Mouse (Mus musculus): ENCODE data around the gene Ugt1a7c. TPM values are rescaled to one million over a fixed set of nuclear protein-coding genes. Genes with fewer than 3 reads are reported as not detected.

Ugt1a7c gene
- polyA plus RNA-seq, 1 experiment, result not detected

DNA sequence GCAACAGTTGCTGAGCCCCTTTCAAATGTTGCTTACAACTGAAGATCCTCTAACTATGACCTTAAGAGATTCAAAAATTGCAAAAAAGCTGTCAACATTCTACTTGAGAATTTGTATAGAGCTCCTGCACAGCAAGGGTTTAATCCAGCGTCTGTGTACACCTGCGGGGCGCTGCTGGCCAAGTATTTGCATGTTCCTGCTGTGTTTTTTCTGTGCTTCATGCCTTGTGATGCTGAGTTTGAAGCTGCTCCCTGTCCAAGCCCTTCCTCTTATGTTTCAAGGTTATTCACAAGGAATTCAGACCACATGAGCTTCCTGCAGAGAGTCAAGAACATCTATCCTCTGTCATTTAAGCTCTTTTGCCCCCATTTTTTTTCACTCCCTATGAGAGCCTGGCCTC is 97.3 kb downstream of the Ugt1a7c start:
- WGBS, result 78% methylated on average over 3 of the region's 3 CpGs
- TF ChIP-seq POLR2A (IDR thresholded peaks at IDR 0.05; ENCODE audit: insufficient read depth, low read depth, low read length) (no peak), CTCF (IDR thresholded peaks at IDR 0.05; ENCODE audit: insufficient read depth, low read depth, low read length) (no peak)
- no peak overlapping the region for H3K27ac ChIP-seq (ENCODE audit: insufficient read depth, low read depth, low read length)
- H3K4me1 ChIP-seq (ENCODE audit: control insufficient read depth, insufficient read depth, low read length), result no peaks in the 10 kb centered on the region
- no peak overlapping the region for H3K4me3 ChIP-seq (ENCODE audit: insufficient read depth, low read depth, low read length)

DNA sequence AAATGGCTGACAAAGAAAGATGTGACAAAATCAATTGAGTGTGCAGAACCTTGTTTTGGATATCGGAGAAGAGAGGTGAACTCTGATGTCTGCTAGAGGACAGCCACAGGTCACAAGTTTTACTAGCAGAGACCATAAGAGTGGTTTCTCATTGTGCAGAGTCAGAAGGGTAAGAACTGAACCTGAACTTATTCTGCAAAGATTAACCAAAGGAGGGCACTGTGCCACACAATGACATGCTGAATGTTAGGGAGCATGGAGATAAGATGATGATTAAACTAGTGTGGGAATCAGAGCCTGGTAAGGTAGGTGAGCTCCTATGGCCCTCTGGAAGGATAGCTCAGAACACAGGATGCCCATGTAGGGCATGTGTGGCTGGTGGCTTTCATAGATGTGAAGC is 100.8 kb downstream of the Ugt1a7c start:
- Histone ChIP-seq H3K4me1 (ENCODE audit: control insufficient read depth, insufficient read depth, low read length) (no peaks in the 10 kb centered on the region), H3K27ac (ENCODE audit: insufficient read depth, low read depth, low read length) (no peak overlapping the region), H3K4me3 (ENCODE audit: insufficient read depth, low read depth, low read length) (no peak overlapping the region)
- WGBS, result 90% methylated on average over 1 of the region's 1 CpGs
- TF ChIP-seq CTCF (IDR thresholded peaks at IDR 0.05; ENCODE audit: insufficient read depth, low read depth, low read length) (no peak), POLR2A (IDR thresholded peaks at IDR 0.05; ENCODE audit: insufficient read depth, low read depth, low read length) (no peak)

DNA sequence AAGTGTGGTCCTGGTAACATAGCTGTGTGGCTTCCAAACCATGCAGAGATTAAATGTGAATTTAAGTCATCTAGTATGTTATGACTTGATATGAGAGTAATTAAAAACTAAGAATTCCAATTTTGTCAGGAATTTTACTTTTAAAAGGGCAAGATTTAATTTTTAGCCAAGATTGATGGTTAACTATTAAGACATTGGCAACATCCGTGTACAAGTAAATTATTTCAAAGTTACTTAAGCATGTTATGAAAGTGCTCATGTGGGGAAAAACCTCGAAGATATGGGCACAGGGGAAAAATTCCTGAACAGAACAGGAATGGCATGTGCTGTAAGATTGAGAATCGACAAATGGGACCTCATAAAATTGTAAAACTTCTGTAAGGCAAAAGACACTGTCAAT is 102.6 kb downstream of the Ugt1a7c start:
- TF ChIP-seq CTCF (IDR thresholded peaks at IDR 0.05; ENCODE audit: insufficient read depth, low read depth, low read length) (no peak), POLR2A (IDR thresholded peaks at IDR 0.05; ENCODE audit: insufficient read depth, low read depth, low read length) (no peak)
- no peak overlapping the region for H3K27ac ChIP-seq (ENCODE audit: insufficient read depth, low read depth, low read length)
- H3K4me3 ChIP-seq (ENCODE audit: insufficient read depth, low read depth, low read length), result no peak overlapping the region
- WGBS, result 84% methylated on average over 3 of the region's 3 CpGs
- H3K4me1 ChIP-seq (ENCODE audit: control insufficient read depth, insufficient read depth, low read length), result no peaks in the 10 kb centered on the region

DNA sequence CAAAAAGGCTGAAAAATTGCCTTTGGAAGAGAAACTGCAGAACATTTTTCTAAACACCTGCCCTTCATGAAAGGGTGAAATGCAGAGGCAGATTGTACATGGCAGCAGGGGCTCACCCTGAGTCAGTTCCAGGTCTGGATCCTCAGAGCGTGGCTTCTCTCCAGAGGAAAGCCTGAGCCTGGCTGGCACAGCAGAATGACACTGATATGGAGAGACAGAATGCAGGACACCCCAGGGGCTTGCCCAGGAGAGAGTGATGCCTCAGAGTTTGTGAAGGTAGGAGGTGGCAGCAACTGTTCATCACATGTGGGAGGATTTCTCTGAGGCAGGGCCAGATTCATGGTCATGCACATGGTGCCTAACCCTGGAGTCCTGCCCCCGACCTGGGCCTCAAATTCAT is 105.1 kb downstream of the Ugt1a7c start:
- H3K4me3 ChIP-seq (ENCODE audit: insufficient read depth, low read depth, low read length), result no peak overlapping the region
- H3K27ac ChIP-seq (ENCODE audit: insufficient read depth, low read depth, low read length), result no peak overlapping the region
- 81% methylated on average over 2 of the region's 2 CpGs for WGBS
- peaks cover under 1% of the 10 kb centered on the region; the same call in 1 of the 2 replicates for H3K4me1 ChIP-seq (ENCODE audit: control insufficient read depth, insufficient read depth, low read length)
- TF ChIP-seq CTCF (IDR thresholded peaks at IDR 0.05; ENCODE audit: insufficient read depth, low read depth, low read length), result no peak
- no peak for TF ChIP-seq POLR2A (IDR thresholded peaks at IDR 0.05; ENCODE audit: insufficient read depth, low read depth, low read length)

DNA sequence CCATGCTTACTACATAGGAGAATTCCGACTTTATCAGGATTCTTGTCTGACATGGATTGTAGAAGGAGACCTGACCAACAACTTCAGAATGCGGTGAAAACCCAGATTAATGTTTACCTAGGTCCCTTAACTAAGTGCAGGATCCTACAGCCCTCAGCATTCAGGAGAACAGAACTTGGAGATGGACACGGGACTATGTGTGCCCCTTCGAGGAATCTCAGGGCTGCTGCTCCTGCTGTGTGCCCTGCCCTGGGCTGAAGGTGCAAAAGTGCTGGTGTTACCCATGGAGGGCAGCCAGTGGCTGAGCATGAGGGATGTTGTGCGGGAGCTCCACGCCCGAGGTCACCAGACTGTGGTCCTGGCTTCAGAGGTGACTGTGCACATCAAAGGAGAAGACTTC is 105.6 kb downstream of the Ugt1a7c start, which contains the start of gene Ugt1a2:
Gene Ugt1a2 (plus strand): TSS at position 146 of the 400 bp plus-strand sequence.
- no peak for TF ChIP-seq POLR2A (IDR thresholded peaks at IDR 0.05; ENCODE audit: insufficient read depth, low read depth, low read length)
- no peak for TF ChIP-seq CTCF (IDR thresholded peaks at IDR 0.05; ENCODE audit: insufficient read depth, low read depth, low read length)
- WGBS, result 86% methylated on average over 7 of the region's 7 CpGs
- Histone ChIP-seq H3K4me3 (ENCODE audit: insufficient read depth, low read depth, low read length) (no peak within 1 kb of the TSS), H3K4me1 (ENCODE audit: control insufficient read depth, insufficient read depth, low read length) (peaks cover 5% of the 10 kb centered on the region), H3K27ac (ENCODE audit: insufficient read depth, low read depth, low read length) (no peak within 1 kb of the TSS)

DNA sequence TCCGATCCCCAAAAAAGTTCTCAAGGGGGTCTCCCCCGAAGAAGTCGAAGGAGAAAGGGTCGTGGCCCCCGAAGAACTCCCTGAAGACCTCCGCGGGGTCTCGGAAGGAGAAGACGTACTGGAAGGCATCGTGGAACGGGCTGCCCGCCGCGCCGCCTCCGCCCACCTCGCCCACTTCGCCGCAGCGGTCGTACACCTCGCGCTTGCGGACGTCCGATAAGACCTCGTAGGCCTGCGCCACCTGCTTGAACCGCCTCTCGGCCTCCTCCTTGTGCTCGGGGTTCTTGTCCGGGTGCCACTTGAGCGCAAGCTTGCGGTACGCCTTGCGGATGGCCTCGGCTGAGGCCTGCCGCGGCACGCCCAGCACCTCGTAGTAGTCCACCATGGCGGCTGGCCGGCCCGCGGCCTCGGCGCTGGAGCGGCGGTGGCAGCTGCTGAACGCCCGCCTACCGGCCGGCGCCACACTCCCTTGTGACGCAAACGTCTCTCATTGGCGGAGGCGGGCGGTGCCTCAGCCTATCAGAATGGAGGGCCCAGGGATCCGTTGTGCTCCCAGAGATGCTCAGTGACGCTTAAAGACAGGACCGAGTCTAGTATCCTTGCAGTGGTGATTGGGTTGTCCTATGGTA is 110.5 kb downstream of the Ugt1a7c start, which contains the start of gene Dnajb3:
Gene Dnajb3 (minus strand): TSS at position 489 of the 629 bp plus-strand sequence.
- TF ChIP-seq CTCF (IDR thresholded peaks at IDR 0.05; ENCODE audit: insufficient read depth, low read depth, low read length), result no peak
- peak; percentile 32; the same call in 1 of the 2 replicates for TF ChIP-seq POLR2A (IDR thresholded peaks at IDR 0.05; ENCODE audit: insufficient read depth, low read depth, low read length)
- H3K4me1 ChIP-seq (ENCODE audit: control insufficient read depth, insufficient read depth, low read length), result peaks cover 11% of the 10 kb centered on the region
- H3K4me3 ChIP-seq (ENCODE audit: insufficient read depth, low read depth, low read length), result peak within 1 kb of the TSS; percentile 69
- no peak within 1 kb of the TSS for H3K27ac ChIP-seq (ENCODE audit: insufficient read depth, low read depth, low read length)
- 7% methylated on average over 62 of the region's 62 CpGs for WGBS

DNA sequence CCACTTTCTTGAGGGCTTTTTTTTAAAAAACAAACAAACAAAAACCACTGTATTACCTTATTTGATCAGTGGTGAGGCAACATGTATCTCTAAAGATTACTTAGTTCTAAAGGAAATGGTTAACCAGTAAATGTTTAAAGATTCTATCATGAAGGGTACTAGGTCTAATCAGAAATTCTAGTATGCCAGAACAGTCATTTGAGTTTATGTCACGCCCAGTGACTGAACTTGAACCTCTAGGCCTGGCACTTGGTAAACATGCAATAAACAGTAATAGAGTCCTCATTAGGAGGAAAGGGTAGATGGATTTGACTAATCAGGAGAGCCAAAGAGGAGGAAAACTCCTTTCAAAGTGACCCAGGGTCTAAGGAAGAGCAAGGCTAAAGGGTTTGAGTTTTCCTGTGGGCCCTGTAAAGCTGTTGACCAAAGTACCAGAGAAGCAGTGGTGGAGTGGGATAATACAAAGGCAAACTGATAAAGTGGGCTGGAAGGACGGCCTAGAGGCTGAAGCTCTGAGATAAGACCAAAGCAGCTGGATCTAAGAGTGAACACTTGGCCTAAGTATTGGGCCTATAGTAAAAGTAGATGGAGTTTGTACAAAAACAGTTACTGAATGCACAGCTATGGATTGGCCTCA is 112.1 kb downstream of the Ugt1a7c start:
- Histone ChIP-seq H3K27ac (ENCODE audit: insufficient read depth, low read depth, low read length) (no peak overlapping the region), H3K4me1 (ENCODE audit: control insufficient read depth, insufficient read depth, low read length) (peaks cover 11% of the 10 kb centered on the region), H3K4me3 (ENCODE audit: insufficient read depth, low read depth, low read length) (no peak overlapping the region)
- TF ChIP-seq CTCF (IDR thresholded peaks at IDR 0.05; ENCODE audit: insufficient read depth, low read depth, low read length), result no peak
- TF ChIP-seq POLR2A (IDR thresholded peaks at IDR 0.05; ENCODE audit: insufficient read depth, low read depth, low read length), result no peak
- WGBS, result 92% methylated on average over 2 of the region's 2 CpGs

DNA sequence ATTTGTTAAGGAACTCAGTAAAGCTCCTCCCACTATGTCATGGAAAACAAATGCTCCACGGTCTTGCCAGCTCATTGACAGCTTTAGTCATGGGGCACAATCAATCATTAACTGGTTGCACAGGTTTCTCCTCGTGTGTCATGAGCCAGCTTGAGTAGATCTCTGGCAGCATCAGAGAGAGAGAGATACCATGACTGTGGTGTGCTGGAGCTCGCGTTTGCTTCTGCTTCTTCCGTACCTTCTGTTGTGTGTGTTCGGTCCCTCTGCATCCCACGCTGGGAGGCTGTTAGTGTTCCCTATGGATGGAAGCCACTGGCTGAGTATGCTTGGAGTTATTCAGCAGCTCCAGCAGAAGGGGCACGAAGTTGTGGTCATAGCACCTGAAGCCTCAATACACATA is 117.0 kb downstream of the Ugt1a7c start, which contains the start of gene Ugt1a1:
Gene Ugt1a1 (plus strand): TSS at position 148 of the 400 bp plus-strand sequence.
- H3K4me3 ChIP-seq (ENCODE audit: insufficient read depth, low read depth, low read length), result no peak within 1 kb of the TSS
- H3K4me1 ChIP-seq (ENCODE audit: control insufficient read depth, insufficient read depth, low read length), result no peaks in the 10 kb centered on the region
- WGBS, result 67% methylated on average over 8 of the region's 8 CpGs
- no peak within 1 kb of the TSS for H3K27ac ChIP-seq (ENCODE audit: insufficient read depth, low read depth, low read length)
- TF ChIP-seq CTCF (IDR thresholded peaks at IDR 0.05; ENCODE audit: insufficient read depth, low read depth, low read length) (no peak), POLR2A (IDR thresholded peaks at IDR 0.05; ENCODE audit: insufficient read depth, low read depth, low read length) (no peak)

DNA sequence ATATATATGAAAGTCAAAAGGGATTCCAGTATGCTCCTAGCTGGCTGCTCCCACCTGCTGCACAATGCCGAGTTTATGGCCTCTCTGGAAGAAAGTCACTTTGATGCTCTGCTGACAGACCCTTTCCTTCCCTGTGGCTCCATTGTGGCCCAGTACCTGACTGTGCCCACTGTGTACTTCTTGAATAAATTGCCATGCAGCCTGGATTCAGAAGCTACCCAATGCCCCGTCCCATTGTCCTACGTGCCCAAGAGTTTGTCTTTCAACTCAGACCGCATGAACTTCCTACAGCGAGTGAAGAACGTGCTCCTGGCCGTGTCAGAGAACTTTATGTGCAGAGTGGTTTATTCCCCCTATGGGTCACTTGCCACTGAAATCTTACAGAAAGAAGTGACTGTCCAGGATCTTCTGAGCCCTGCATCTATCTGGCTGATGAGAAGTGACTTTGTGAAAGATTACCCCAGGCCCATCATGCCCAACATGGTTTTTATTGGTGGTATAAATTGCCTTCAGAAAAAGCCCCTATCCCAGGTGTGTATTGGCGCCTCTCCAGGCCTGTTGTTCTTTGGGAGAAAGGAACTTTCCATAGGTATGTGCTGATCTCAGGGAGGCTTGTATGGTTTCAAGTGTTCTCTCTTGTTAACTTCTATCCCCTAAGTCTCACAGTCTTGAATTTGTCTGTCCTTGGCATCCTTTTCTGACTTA is 117.6 kb downstream of the Ugt1a7c start:
- Histone ChIP-seq H3K4me3 (ENCODE audit: insufficient read depth, low read depth, low read length) (no peak overlapping the region), H3K27ac (ENCODE audit: insufficient read depth, low read depth, low read length) (no peak overlapping the region), H3K4me1 (ENCODE audit: control insufficient read depth, insufficient read depth, low read length) (no peaks in the 10 kb centered on the region)
- no peak for TF ChIP-seq CTCF (IDR thresholded peaks at IDR 0.05; ENCODE audit: insufficient read depth, low read depth, low read length)
- no peak for TF ChIP-seq POLR2A (IDR thresholded peaks at IDR 0.05; ENCODE audit: insufficient read depth, low read depth, low read length)
- WGBS, result 63% methylated on average over 8 of the region's 8 CpGs
